Mouse (Mus musculus): ENCODE results near the gene Olfr1392.
"Not testable (repeated sequence)": the region's sequence is repeated elsewhere in the genome, so short reads cannot be mapped to it uniquely, and the experiment has no call there.

The Olfr1392 gene

DNA sequence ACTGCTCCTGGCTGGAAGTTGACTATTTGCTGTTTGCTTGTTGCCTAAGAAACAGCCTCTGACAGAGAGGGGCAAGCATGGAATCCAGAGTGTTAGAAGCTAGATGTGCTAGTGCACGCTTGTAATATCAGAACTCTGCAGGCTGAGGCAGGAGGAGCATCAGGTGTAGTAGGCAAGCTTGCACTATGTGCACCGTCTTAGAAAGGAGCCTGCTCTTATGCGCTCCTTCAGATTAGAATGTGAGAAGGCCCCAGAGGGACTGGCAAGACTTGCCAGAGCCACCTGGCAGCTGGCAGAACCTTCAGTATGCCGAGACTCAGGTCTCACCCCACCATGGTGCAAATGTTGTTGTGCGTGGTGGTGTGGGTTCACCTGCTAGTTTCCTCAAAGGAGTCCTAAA lies 33.0 kb upstream of the Olfr1392 start:
- DNase-seq (ENCODE audit: low spot score in 2 of 2) = no peak

DNA sequence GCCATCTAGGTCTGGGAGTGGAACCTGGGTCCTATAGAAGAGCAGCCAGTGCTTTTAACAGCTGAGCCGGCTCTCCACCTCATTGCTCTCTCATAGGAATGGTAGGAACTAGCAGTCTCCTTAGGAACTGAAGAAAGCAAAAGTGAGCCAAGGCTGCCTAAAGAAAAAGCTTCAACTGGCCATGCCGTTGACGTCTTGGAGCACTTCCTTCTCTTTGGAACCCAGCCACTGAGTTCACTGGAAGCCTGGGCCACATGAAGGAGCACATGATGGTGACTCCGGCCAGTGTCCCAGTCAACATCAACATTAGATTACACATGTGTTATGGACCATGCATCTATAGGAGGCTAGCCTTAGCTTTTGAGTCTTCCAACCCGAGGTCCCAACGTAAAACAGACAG lies 32.0 kb upstream of the Olfr1392 start:
- DNase-seq (ENCODE audit: low spot score in 2 of 2) = no peak

DNA sequence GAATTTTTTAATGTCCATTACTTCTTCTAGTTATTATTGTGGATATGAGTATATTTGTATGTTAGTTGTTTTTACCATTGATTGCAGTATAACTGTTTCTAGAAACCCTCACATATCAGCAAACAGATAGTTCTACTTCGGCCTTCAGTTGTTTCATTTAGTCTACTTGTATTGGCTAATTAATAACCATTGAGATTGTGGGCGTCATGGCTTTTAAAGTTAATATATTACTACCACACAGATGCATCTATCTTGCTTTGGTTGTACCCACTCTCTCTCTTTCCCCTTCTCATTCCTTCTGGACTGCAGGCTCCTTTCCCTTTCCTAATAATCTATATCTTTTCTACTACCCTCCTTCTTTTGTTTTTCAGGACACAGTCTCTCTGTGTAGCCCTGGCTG lies 25.8 kb upstream of the Olfr1392 start:
- DNase-seq (ENCODE audit: low spot score in 2 of 2) = no peak

DNA sequence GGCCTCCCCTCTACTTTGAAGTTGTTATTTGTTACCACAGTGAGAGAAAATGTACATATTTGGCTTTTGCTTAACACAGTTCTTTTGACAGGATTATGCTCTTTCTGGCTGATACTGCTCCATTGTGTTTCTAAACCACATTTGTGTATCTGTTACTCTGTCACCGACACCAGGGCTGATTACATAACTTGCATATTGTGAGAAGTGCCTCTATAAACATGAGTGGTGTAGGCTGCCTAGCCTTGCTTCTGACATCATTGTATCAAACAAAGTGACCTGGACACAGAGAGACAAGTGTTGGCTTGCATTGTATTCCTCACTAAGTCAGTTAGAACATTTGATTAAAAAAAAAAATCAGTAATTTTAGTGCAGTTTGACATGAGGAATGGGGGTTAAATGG lies 25.3 kb upstream of the Olfr1392 start:
- DNase-seq (ENCODE audit: low spot score in 2 of 2) = no peak

DNA sequence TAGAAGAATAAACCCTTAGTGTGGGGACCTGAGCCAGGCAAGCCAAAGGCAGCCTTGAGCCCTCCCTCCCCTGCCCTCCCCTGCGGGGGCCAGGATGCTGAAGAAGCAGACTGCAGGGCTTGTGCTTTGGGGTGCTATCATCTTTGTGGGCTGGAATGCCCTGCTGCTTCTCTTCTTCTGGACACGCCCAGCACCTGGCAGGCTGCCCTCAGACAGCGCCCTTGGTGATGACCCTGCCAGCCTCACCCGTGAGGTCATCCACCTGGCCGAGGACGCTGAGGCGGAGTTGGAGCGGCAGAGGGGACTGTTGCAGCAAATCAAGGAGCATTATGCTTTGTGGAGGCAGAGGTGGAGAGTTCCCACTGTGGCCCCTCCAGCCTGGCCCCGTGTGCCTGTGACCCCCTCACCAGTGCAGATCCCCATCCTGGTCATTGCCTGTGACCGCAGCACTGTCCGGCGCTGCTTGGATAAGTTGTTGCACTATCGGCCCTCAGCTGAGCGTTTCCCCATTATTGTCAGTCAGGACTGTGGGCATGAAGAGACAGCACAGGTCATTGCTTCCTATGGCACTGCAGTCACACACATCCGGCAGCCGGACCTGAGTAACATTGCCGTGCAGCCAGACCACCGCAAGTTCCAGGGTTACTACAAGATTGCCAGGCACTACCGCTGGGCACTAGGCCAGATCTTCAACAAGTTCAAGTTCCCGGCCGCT lies 24.3 kb upstream of the Olfr1392 start:
- peak in 1 of 2 experiments; percentile 71 for DNase-seq (ENCODE audit: low spot score in 2 of 2)

DNA sequence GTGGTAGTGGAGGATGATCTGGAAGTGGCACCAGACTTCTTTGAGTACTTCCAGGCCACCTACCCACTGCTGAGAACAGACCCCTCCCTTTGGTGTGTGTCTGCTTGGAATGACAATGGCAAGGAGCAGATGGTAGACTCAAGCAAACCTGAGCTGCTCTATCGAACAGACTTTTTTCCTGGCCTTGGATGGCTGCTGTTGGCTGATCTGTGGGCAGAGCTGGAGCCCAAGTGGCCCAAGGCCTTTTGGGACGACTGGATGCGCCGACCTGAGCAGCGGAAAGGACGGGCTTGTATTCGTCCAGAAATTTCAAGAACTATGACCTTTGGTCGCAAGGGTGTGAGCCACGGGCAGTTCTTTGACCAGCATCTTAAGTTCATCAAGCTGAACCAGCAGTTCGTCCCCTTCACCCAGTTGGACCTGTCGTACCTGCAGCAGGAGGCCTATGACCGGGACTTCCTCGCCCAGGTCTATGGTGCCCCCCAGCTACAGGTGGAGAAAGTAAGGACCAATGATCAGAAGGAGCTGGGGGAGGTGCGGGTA lies 23.7 kb upstream of the Olfr1392 start:
- no peak for DNase-seq (ENCODE audit: low spot score in 2 of 2)

DNA sequence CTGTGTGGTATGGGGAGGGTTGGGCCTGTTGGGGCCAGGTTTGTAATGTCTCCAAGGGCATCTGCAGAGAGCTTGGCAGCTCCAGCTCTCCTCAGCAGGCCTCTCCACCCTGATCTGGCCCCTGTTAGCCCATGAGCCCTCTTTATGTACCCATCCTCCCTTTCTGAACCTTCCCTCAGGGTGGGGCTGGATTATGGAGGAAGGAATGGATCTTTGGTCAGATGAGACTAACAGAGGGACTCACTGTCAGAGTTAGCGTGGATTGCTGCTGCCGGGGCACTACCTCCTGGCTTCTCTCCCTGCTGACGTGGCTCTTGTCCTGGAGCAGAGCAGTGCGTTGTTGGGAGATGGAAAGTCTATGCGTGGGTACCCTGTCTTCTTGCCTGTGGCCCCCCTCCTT lies 22.8 kb upstream of the Olfr1392 start:
- no peak for DNase-seq (ENCODE audit: low spot score in 2 of 2)

DNA sequence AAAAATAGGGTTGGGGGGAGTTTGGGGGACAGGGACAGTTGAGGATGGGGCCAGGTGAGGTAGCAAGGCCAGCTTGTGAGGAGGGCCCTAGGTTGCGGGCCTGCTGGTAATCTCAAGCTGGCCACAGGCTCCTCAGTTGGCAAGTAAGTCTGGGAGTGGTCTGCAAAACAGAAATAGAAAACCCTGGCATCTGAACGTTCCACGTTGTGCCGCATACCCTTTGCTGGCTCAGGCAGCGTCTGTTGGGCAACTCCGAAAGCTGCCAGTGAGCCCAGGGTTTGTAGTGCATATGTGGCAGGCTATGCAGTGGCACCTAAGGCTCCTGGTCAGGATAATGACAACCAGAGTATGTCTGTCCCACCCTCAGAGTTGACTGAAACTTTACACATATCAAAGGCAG lies 21.9 kb upstream of the Olfr1392 start:
- no peak for DNase-seq (ENCODE audit: low spot score in 2 of 2)

DNA sequence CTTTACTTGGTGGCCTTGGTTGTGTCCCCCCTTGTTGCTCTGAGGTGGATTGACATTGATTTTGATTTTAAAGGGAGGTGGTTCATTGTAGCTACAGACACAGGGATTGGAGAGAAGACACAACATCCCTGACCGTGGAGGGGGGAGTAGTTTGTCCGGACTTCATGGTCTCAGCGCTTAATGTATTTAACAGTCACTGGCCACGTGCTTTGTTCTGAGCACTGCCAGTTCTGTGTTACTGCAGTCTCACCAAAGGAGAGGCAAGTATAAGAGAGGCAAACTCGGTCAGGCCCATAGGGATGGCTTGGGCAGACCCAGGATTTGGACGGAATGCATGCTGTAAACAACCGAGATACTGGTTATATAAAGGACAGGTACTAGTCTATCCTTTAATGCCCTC lies 21.0 kb upstream of the Olfr1392 start:
- DNase-seq (ENCODE audit: low spot score in 2 of 2) = no peak

DNA sequence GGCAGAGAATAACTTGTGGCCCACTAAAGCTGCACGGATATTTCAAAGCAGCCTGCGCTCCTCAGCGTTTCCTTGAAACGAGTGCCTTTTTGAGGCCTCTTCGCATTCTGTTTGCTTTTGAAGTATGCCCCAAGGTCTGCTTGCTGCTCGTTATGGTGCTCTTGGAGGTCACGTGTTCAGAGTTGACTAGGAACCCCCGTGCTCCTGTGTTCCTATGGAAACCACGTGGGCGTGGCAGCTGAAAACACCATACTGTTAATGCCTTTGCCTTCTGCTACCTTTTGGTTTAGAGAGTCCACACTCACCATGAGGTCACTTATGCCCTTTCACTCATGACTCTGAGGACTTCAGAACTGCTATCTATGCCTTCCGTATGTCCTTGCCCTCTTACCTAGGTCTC lies 20.5 kb upstream of the Olfr1392 start:
- no peak for DNase-seq (ENCODE audit: low spot score in 2 of 2)

DNA sequence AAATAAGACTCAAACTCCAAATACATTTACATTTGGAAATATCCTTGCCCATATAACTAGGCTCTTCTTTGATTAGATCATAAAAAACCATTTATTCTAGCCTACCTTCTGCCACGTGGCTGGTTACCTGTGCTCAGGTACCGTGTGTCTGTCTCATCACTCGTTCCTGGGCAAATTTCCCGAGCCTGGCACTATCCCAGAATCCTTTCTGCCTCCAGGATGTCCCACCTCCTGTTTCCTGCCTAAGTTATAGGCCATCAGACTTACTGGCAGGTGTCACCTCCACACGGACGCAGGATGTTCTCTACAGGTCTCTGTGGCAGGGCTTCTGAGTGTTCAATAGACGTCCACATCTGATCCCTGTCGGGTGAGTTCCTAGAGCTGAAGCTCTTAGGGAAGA lies 20.0 kb upstream of the Olfr1392 start:
- no peak for DNase-seq (ENCODE audit: low spot score in 2 of 2)

DNA sequence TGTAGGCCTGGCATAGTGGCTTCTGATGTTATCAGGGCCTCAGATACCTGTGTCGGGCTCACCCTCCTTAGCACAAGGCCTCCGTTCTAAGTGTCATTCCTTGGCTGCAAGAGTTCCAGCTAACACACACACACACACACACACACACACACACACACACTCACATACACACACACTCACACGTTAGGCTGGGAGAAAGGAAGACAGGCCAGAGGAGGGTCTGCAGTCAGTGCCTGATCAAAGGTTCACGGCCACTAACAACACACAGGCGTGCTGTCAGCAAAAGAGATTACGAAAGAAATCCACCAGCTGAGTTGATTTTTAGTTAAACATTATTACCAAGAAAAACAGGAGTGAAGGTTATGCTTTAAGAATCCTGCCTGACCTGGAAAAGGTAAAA lies 18.4 kb upstream of the Olfr1392 start:
- no peak for DNase-seq (ENCODE audit: low spot score in 2 of 2)

DNA sequence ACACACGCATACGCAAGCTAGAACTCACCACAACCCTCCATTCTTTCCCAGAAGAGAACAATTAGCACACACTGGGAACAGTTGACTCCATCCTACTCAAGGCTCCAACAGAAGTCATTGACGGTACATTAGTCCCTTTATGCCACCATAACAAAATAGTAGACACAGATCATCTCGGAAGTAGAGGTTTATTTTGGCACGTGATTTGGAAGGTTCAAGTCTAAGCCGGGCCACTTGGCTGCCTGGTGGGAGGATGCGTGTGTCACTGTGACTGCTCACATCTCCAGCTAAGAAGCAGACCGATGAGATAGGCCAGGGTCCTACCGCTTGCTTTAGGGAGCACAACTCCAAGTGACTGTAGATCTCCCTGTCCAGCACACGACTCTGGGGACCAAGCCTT lies 17.8 kb upstream of the Olfr1392 start:
- no peak for DNase-seq (ENCODE audit: low spot score in 2 of 2)

DNA sequence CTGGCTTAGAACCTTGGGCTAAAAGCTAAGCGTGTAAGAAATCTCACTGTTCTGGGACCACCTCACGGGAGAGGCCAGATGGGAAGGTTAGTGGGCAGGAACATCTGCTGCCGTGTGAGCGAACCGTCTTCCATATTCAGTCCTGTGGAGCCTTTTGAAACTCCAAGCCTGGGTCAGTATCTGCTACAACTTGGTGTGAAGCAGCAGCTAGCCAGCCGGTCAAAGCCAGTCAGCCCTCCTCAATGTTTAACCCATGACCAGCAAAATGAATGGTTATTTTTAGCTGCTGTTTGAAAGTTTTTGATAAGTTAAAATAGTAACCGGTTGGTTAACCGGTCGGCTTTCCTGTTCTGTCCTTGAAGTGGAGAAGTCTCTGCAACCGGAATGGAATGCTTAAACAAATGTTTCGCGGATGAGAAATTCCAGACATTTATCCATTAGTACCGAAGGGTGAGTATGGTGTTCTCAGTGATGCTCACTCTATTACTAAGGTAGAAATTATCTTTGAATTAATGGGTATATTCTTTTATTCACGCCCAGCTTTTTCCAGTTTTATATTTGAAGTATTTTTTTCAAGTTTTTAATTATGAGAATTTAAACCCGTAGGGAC lies 17.0 kb upstream of the Olfr1392 start:
- no peak for DNase-seq (ENCODE audit: low spot score in 2 of 2)

DNA sequence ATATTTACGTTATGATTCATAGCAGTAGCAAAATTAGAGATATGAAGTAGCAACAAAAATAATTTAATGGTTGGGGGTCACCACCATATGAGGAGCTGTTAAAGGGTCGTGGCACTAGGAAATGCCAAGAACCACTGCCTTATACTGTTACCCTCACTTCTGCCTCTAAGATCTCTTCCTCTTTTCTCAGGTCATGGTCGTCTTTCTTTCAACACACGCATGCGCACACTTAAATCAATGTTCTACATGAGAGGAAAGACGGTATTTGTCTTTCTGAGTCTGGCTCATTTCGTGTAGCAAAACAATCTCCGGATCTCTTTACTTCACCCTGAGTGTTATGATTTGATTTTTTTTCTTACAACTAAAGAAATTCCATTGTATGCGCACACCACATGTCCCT lies 15.3 kb upstream of the Olfr1392 start:
- DNase-seq (ENCODE audit: low spot score in 2 of 2) = no peak

DNA sequence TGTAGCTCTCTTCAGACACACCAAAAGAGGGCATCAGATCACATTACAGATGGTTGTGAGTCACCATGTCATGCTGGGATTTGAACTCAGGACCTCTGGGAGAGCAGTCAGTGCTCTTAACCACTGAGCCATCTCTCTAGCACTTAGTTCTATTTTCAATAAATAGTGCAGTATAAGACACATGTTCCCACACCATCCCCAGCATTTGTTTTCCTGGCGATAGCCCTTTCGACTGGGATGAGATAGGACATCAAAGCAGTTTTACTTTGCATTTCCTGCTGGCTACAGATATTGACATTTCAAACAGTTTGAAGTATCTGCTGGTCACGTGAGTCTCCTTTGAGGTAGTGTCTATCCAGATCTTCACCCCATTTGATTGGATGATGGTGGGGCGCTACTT lies 14.7 kb upstream of the Olfr1392 start:
- DNase-seq (ENCODE audit: low spot score in 2 of 2) = no peak

DNA sequence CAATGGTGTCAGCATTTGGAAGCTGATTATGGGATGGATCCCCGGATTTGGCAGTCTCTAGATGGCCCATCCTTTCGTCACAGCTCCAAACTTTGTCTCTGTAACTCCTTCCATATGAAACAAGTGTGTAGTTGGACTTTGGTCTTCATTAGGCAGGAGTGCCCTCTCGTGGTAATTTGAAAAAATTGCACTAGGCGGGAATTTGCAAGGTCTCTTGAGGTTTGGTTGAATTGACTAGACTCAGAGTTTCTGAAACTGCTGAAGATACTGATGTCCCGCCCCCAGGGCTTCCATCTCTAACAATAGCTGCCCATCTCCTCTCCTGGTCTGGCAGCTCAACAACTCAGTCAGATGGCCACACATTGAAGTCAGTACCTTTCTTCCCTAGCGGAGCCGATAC lies 13.7 kb upstream of the Olfr1392 start:
- DNase-seq (ENCODE audit: low spot score in 2 of 2) = peak in 1 of 2 experiments; percentile 33

DNA sequence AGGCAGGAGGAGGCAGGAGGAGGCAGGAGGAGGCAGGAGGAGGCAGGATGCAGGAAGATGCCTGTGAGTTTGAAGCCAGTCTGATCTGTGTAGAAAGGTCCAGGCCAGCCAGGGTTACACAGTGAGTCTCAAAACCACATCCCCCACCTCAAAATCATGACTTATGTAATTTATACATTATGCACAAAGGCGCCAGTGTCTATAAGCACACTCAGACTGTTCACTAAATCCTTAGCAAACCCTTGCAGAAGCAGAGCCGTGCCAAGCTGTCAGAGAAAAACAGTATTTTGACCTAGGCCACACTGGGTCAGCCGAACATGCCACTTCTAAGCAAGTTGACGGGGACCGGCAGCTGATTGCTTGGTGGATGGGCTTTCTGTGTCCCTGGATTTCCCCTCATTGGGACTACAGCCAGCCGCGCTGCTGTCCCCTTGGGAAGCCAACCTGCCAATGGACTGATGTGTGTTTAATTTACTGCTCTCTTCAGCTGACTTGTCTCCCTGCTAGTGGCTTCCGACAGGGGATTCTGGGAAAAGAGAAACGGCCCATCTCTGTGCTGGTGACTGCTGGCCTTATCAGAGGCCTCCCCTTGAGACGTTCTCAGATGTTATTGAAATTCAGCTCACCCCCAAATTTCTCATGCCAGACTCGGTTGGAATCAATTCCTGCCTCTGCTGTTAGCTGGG lies 11.1 kb upstream of the Olfr1392 start:
- DNase-seq (ENCODE audit: low spot score in 2 of 2) = no peak

DNA sequence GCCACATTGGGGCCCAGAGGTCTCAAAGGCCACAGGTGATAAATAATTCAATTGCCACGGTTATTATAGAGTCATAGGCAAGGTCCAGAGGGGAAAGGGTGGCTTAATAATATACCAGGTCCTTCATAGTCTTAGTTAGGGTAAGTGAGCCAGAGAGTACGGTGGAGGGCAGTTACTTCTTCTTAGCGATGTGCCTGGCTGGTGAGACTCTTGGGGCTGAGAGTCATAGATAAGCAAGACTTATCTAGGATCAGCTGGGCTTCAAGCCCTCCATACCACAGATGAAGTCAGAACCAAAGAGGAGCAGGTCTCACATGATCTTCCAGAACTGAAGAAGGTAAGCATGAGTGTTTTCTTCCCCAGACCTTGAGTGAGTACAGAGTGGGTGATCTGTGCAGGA lies 6.9 kb upstream of the Olfr1392 start, which contains the start of gene Olfr1393:
Gene Olfr1393 (plus strand): TSS at position 83 of the 400 bp plus-strand sequence.
- no peak for DNase-seq (ENCODE audit: low spot score in 2 of 2)

DNA sequence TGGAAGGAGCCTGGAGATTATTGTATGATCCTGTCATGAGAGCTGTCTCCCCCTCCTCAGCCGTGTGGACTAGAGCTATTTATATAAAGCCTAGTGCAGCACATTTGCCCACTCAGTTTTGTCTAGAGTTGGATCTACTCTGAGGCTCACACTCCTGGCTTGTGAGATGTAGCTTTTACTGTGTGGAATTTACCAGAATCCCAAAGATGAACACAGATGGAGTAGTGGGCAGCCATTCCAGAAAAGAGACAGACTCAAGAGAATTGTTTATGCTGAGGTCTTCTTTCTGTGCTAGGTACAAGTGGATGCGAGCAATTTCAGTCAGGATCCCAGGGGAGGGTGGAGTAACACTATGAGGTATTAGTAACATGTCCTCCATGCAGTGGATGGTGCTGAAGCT lies 2.2 kb downstream of the Olfr1392 start:
- no peak for DNase-seq (ENCODE audit: low spot score in 2 of 2)

DNA sequence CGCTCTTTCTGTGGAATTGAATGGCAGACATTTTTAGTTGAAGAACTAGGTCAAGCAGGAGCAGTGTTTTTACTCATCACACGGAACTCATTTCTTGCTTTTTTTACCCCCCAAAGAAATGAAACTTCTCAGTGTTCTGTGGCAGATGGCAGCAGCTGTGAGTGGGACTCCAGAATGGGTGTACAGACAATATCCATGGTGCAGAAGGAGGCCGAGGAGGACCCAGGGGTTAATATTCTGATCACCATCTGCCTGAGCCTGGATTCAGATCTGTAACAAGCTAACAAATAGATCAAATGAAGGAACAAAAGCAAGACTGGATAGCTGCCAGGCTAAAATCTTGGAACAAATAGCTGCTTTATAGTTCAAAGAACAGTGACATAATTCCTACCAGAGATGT lies 7.7 kb downstream of the Olfr1392 start:
- no peak for DNase-seq (ENCODE audit: low spot score in 2 of 2)

DNA sequence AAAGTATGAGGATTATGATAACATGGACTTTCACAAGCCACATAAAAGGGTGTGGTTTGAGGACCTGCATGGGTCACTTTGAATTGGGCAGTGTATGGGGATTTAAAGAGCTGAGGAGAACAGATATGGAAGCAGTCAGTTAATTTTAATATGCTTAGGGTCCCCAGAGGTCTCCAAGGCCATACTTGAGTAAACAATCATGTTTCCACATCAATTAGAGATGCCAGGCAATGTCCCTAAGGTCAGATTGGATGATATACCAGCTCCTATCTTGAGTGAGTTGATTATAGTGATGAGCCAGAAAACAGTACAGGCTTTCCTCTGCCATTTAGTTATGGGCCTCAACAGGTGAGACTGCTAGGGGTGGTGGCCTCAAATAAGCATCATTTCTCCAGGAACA lies 19.4 kb downstream of the Olfr1392 start, which contains the start of gene Olfr10:
Gene Olfr10 (plus strand): TSS at position 301 of the 400 bp plus-strand sequence.
- no peak for DNase-seq (ENCODE audit: low spot score in 2 of 2)

DNA sequence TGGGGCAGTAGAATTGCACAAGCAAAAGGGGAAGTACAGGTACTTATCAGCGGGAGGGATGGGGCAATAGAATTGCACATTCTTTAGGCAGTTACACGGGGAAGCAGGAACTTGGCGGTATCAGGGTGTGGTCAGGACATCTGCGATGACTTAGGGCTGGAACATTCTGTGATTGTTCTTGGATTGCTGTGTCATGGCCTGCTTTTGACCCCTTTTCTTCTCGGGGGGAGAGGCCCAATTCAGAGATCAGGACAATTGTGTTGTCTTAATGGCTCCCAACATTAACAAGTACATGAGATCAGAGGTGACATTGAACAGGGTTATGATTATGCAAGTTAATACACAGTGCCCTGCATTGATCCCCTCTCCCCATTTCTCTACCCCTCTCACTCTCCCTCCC lies 23.5 kb downstream of the Olfr1392 start:
- DNase-seq (ENCODE audit: low spot score in 2 of 2) = not testable (repeated sequence)
